Mouse (Mus musculus): ENCODE results near the gene Ssh1. TPM values are rescaled to one million over a fixed set of nuclear protein-coding genes. Genes with fewer than 3 reads are reported as not detected.

Gene Ssh1
- total and polyA plus RNA-seq, 2 experiments from 2014 or later = 10.4 to 11.5 TPM

DNA sequence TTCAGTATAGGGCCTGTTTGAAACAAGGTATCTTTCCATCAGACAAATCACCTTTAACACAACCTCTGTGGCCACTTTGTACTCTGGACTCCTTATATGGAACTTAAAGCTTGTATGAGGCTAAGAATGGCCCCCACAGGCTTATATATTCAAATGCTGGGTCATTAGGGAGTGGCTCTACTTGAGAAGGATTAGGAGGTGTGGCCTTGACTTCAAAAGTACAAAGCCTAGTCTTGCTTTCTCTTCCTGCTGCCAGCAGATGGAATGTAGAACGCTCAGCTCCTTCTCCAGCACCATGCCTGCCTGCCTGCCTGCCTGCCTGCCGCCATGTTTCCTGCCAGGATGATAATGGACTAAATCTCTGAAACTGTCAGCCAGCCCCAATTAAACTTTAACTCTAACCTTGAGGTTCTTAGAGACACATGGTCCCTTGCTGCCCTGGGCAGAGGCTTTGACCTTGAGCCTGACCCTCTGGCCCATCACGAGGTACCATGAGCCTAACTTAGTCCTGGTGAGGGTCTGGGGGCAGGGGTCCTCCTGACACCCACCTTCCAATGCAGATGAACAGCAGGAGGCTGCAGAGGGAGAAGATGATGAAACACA, 38.6 kb upstream of the Ssh1 start:
- no peak for TF ChIP-seq CTCF (IDR thresholded peaks at IDR 0.05; ENCODE audit: low read depth)
- H3K36me3 ChIP-seq (ENCODE audit: insufficient read depth) = peaks cover 45% of the 10 kb centered on the region
- DNase-seq (no peak), ATAC-seq (no peak)
- H3K27me3 ChIP-seq (ENCODE audit: insufficient read depth, low read length) = no peaks in the 10 kb centered on the region
- H3K4me3 ChIP-seq (ENCODE audit: low read depth, low read length) = no peak overlapping the region
- no peak overlapping the region for H3K4me2 ChIP-seq (ENCODE audit: low read depth)
- 84% methylated on average over 3 of the region's 3 CpGs for WGBS
- H3K4me1 ChIP-seq (ENCODE audit: insufficient read depth) = no peaks in the 10 kb centered on the region
- H3K9me3 ChIP-seq (ENCODE audit: low read length) = no peaks in the 10 kb centered on the region
- no peak overlapping the region for H3K9ac ChIP-seq
- no peak overlapping the region for H3K27ac ChIP-seq (ENCODE audit: low read depth, low read length)

DNA sequence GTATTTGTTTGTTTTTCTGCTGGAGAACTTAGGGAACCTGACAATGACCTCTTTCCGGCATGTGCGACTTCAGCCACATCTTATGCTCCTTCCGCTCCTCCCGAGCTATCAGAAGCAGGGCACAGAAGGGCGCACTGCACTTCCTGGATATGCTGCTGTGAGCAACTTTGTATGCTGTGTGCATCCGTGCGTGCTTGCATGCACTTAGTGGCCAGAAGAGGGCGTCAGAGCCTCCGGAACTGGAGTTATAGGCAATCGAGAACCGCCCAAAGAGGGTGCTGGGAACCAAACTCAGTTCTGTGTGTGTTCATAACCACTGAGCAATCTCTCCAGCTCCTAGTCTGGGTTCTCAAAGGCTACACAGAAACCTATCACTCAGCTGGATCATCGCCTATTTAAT, 37.0 kb upstream of the Ssh1 start:
- no peak overlapping the region for H3K4me3 ChIP-seq (ENCODE audit: low read depth, low read length)
- no peak overlapping the region for H3K4me2 ChIP-seq (ENCODE audit: low read depth)
- H3K9ac ChIP-seq = no peak overlapping the region
- no peaks in the 10 kb centered on the region for H3K27me3 ChIP-seq (ENCODE audit: insufficient read depth, low read length)
- ATAC-seq (no peak), DNase-seq (no peak)
- peaks cover 37% of the 10 kb centered on the region for H3K36me3 ChIP-seq (ENCODE audit: insufficient read depth)
- no peak overlapping the region for H3K27ac ChIP-seq (ENCODE audit: low read depth, low read length)
- TF ChIP-seq CTCF (IDR thresholded peaks at IDR 0.05; ENCODE audit: low read depth) = 0 out of 2 replicates have a peak, but pooled peaks have one; percentile 27
- H3K9me3 ChIP-seq (ENCODE audit: low read length) = no peaks in the 10 kb centered on the region
- H3K4me1 ChIP-seq (ENCODE audit: insufficient read depth) = no peaks in the 10 kb centered on the region
- 93% methylated on average over 12 of the region's 12 CpGs for WGBS

- Histone ChIP-seq H3K36me3 (ENCODE audit: insufficient read depth) (peaks cover 27% of the 10 kb centered on the region; the same call in 1 of the 2 replicates), H3K4me2 (ENCODE audit: low read depth) (no peak overlapping the region), H3K9me3 (ENCODE audit: low read length) (no peaks in the 10 kb centered on the region), H3K9ac (no peak overlapping the region), H3K27me3 (ENCODE audit: insufficient read depth, low read length) (no peaks in the 10 kb centered on the region), H3K4me3 (ENCODE audit: low read depth, low read length) (no peak overlapping the region), H3K27ac (ENCODE audit: low read depth, low read length) (no peak overlapping the region), H3K4me1 (ENCODE audit: insufficient read depth) (no peaks in the 10 kb centered on the region)
- WGBS = 83% methylated on average over 12 of the region's 12 CpGs
- ATAC-seq = no peak
- DNase-seq = no peak
- TF ChIP-seq CTCF (IDR thresholded peaks at IDR 0.05; ENCODE audit: low read depth) = no peak
Measured at GRCm38 (mm10) chr5:114028111-114028510, 34.4 kb upstream of the Ssh1 start.

- no peak overlapping the region for H3K4me2 ChIP-seq (ENCODE audit: low read depth)
- TF ChIP-seq CTCF (IDR thresholded peaks at IDR 0.05; ENCODE audit: low read depth) = no peak
- H3K9me3 ChIP-seq (ENCODE audit: low read length) = no peaks in the 10 kb centered on the region
- no peak overlapping the region for H3K27ac ChIP-seq (ENCODE audit: low read depth, low read length)
- ATAC-seq (no peak), DNase-seq (no peak)
- no peaks in the 10 kb centered on the region for H3K4me1 ChIP-seq (ENCODE audit: insufficient read depth)
- H3K4me3 ChIP-seq (ENCODE audit: low read depth, low read length) = no peak overlapping the region
- H3K27me3 ChIP-seq (ENCODE audit: insufficient read depth, low read length) = no peaks in the 10 kb centered on the region
- H3K36me3 ChIP-seq (ENCODE audit: insufficient read depth) = peaks cover 21% of the 10 kb centered on the region; the same call in 1 of the 2 replicates
- no peak overlapping the region for H3K9ac ChIP-seq
- WGBS = 89% methylated on average over 12 of the region's 12 CpGs
Measured at GRCm38 (mm10) chr5:114027217-114027944, 33.7 kb upstream of the Ssh1 start.

DNA sequence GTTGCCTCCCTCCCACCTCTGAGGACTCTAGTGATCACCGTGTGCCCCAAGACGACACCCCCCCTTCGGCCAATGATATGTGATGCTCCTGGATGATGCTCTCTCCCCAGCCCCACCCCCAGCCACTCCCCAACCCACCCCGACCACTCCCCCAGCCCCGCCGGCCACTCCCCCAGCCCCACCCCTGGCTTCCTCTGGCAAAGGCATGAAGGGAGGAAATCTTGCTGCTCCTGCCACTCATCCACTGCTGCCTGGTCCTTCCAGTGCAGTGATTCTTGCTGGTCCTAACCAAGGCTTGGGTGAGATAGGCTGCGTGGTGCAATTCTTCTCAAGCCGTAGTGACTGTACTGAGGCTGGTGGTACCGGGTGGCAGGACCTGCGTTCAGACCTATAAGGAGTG, 31.2 kb upstream of the Ssh1 start:
- Histone ChIP-seq H3K9ac (no peak overlapping the region), H3K4me3 (ENCODE audit: low read depth, low read length) (no peak overlapping the region), H3K4me2 (ENCODE audit: low read depth) (peak overlapping the region; percentile 21; the same call in 1 of the 2 replicates), H3K4me1 (ENCODE audit: insufficient read depth) (no peaks in the 10 kb centered on the region), H3K27me3 (ENCODE audit: insufficient read depth, low read length) (no peaks in the 10 kb centered on the region), H3K36me3 (ENCODE audit: insufficient read depth) (peaks cover 13% of the 10 kb centered on the region; the same call in 1 of the 2 replicates), H3K9me3 (ENCODE audit: low read length) (no peaks in the 10 kb centered on the region), H3K27ac (ENCODE audit: low read depth, low read length) (no peak overlapping the region)
- WGBS = 16% methylated on average over 10 of the region's 10 CpGs
- ATAC-seq (peak; percentile 37; the same call in 1 of the 2 replicates), DNase-seq (no peak)
- no peak for TF ChIP-seq CTCF (IDR thresholded peaks at IDR 0.05; ENCODE audit: low read depth)

- 59% methylated on average over 6 of the region's 6 CpGs for WGBS
- peak overlapping the region; percentile 21; the same call in 1 of the 2 replicates for H3K4me2 ChIP-seq (ENCODE audit: low read depth)
- H3K27ac ChIP-seq (ENCODE audit: low read depth, low read length) = no peak overlapping the region
- no peak for TF ChIP-seq CTCF (IDR thresholded peaks at IDR 0.05; ENCODE audit: low read depth)
- DNase-seq = no peak
- H3K36me3 ChIP-seq (ENCODE audit: insufficient read depth) = peaks cover 11% of the 10 kb centered on the region; the same call in 1 of the 2 replicates
- no peak overlapping the region for H3K4me3 ChIP-seq (ENCODE audit: low read depth, low read length)
- no peak overlapping the region for H3K9ac ChIP-seq
- no peaks in the 10 kb centered on the region for H3K4me1 ChIP-seq (ENCODE audit: insufficient read depth)
- ATAC-seq = no peak
- H3K9me3 ChIP-seq (ENCODE audit: low read length) = no peaks in the 10 kb centered on the region
- no peaks in the 10 kb centered on the region for H3K27me3 ChIP-seq (ENCODE audit: insufficient read depth, low read length)
Measured at GRCm38 (mm10) chr5:114024390-114024789, 30.7 kb upstream of the Ssh1 start.

DNA sequence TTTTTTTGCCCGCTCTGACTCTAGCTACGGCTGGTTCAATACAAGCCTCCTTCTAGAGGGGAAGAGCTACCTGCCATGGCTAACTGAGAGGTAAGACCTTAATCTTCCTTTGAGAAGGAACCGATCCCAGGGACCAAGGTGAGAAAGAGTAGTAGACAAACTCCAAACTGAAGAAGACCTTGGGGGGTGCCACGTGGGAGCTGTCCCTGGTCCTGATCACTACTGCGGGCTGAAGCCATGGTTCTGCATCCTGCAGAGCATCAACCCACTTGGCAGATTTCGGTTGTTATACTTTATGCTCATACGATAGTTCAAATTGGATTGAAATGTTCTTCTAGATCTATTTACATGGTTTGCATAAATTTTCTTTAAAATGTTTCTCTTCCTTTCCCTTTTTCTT, 21.4 kb upstream of the Ssh1 start:
- WGBS = 69% methylated on average over 7 of the region's 7 CpGs
- ATAC-seq = no peak
- H3K27me3 ChIP-seq (ENCODE audit: insufficient read depth, low read length) = no peaks in the 10 kb centered on the region

More for the DNA sequence above, 21.4 kb upstream of the Ssh1 start:
- Histone ChIP-seq H3K36me3 (ENCODE audit: insufficient read depth) (no peaks in the 10 kb centered on the region), H3K9me3 (ENCODE audit: low read length) (no peaks in the 10 kb centered on the region), H3K4me3 (ENCODE audit: low read depth, low read length) (no peak overlapping the region), H3K9ac (no peak overlapping the region), H3K27ac (ENCODE audit: low read depth, low read length) (no peak overlapping the region), H3K4me2 (ENCODE audit: low read depth) (no peak overlapping the region), H3K4me1 (ENCODE audit: insufficient read depth) (no peaks in the 10 kb centered on the region)
- no peak for DNase-seq
- no peak for TF ChIP-seq CTCF (IDR thresholded peaks at IDR 0.05; ENCODE audit: low read depth)

Data from forebrain, postnatal 0 days (tissue).